Mouse (Mus musculus): ENCODE results near the gene Atxn7l1. TPM values are rescaled to one million over a fixed set of nuclear protein-coding genes. Genes with fewer than 3 reads are reported as not detected.

The Atxn7l1 gene
- polyA plus RNA-seq, 1 experiment: 90.6 TPM

GRCm38 (mm10) chr12:33390844-33391560 lies 243.5 kb downstream of the Atxn7l1 start:
- no peaks in the 10 kb centered on the region for H3K4me1 ChIP-seq (ENCODE audit: control insufficient read depth, insufficient read depth, low read length)
- no peak for TF ChIP-seq CTCF (IDR thresholded peaks at IDR 0.05; ENCODE audit: low read depth, low read length)
- TF ChIP-seq POLR2A (IDR thresholded peaks at IDR 0.05; ENCODE audit: borderline replicate concordance, low read depth, low read length): no peak
- H3K4me3 ChIP-seq (ENCODE audit: insufficient read depth, low read length): no peak overlapping the region
- H3K27ac ChIP-seq (ENCODE audit: insufficient read depth, low read depth, low read length): no peak overlapping the region

GRCm38 (mm10) chr12:33394804-33395623 lies 247.5 kb downstream of the Atxn7l1 start, which contains the start of gene Efcab10:
Gene Efcab10 (plus strand): TSS chr12:33394854.
- TF ChIP-seq CTCF (IDR thresholded peaks at IDR 0.05; ENCODE audit: low read depth, low read length): no peak
- no peak for TF ChIP-seq POLR2A (IDR thresholded peaks at IDR 0.05; ENCODE audit: borderline replicate concordance, low read depth, low read length)
- Histone ChIP-seq H3K27ac (ENCODE audit: insufficient read depth, low read depth, low read length) (no peak within 1 kb of the TSS), H3K4me1 (ENCODE audit: control insufficient read depth, insufficient read depth, low read length) (no peaks in the 10 kb centered on the region), H3K4me3 (ENCODE audit: insufficient read depth, low read length) (no peak within 1 kb of the TSS)

GRCm38 (mm10) chr12:33403265-33403693 lies 255.8 kb downstream of the Atxn7l1 start:
- no peak overlapping the region for H3K4me3 ChIP-seq (ENCODE audit: insufficient read depth, low read length)
- no peaks in the 10 kb centered on the region; the same call in 1 of the 2 replicates for H3K4me1 ChIP-seq (ENCODE audit: control insufficient read depth, insufficient read depth, low read length)
- TF ChIP-seq POLR2A (IDR thresholded peaks at IDR 0.05; ENCODE audit: borderline replicate concordance, low read depth, low read length) (no peak), CTCF (IDR thresholded peaks at IDR 0.05; ENCODE audit: low read depth, low read length) (no peak)
- peak overlapping the region; percentile 53; the same call in 1 of the 2 replicates for H3K27ac ChIP-seq (ENCODE audit: insufficient read depth, low read depth, low read length)

GRCm38 (mm10) chr12:33404996-33405395 lies 257.5 kb downstream of the Atxn7l1 start:
- Histone ChIP-seq H3K4me1 (ENCODE audit: control insufficient read depth, insufficient read depth, low read length) (no peaks in the 10 kb centered on the region; the same call in 1 of the 2 replicates), H3K27ac (ENCODE audit: insufficient read depth, low read depth, low read length) (no peak overlapping the region), H3K4me3 (ENCODE audit: insufficient read depth, low read length) (no peak overlapping the region)
- TF ChIP-seq POLR2A (IDR thresholded peaks at IDR 0.05; ENCODE audit: borderline replicate concordance, low read depth, low read length) (no peak), CTCF (IDR thresholded peaks at IDR 0.05; ENCODE audit: low read depth, low read length) (no peak)

GRCm38 (mm10) chr12:33405398-33406026 lies 258.0 kb downstream of the Atxn7l1 start:
- no peaks in the 10 kb centered on the region; the same call in 1 of the 2 replicates for H3K4me1 ChIP-seq (ENCODE audit: control insufficient read depth, insufficient read depth, low read length)
- TF ChIP-seq CTCF (IDR thresholded peaks at IDR 0.05; ENCODE audit: low read depth, low read length) (no peak), POLR2A (IDR thresholded peaks at IDR 0.05; ENCODE audit: borderline replicate concordance, low read depth, low read length) (no peak)
- no peak overlapping the region for H3K27ac ChIP-seq (ENCODE audit: insufficient read depth, low read depth, low read length)
- no peak overlapping the region for H3K4me3 ChIP-seq (ENCODE audit: insufficient read depth, low read length)

GRCm38 (mm10) chr12:33411580-33412151 lies 264.2 kb downstream of the Atxn7l1 start:
- H3K4me1 ChIP-seq (ENCODE audit: control insufficient read depth, insufficient read depth, low read length): no peaks in the 10 kb centered on the region
- no peak overlapping the region for H3K27ac ChIP-seq (ENCODE audit: insufficient read depth, low read depth, low read length)
- TF ChIP-seq POLR2A (IDR thresholded peaks at IDR 0.05; ENCODE audit: borderline replicate concordance, low read depth, low read length) (no peak), CTCF (IDR thresholded peaks at IDR 0.05; ENCODE audit: low read depth, low read length) (no peak)
- H3K4me3 ChIP-seq (ENCODE audit: insufficient read depth, low read length): no peak overlapping the region

Other genes starting within 250 kb of the Atxn7l1 start
- 117 and 125 TPM in 2 replicates for gene Sypl, start 193.8 kb upstream of the Atxn7l1 start, polyA plus RNA-seq (2012; ENCODE audit: insufficient read depth, insufficient read length, missing spikeins)
- 0.19 and 0.27 TPM in 2 replicates for gene Cdhr3, start 54.8 kb upstream of the Atxn7l1 start, polyA plus RNA-seq (2012; ENCODE audit: insufficient read depth, insufficient read length, missing spikeins)
- not detected in 2 replicates for gene Efcab10, start 247.2 kb downstream of the Atxn7l1 start, polyA plus RNA-seq (2012; ENCODE audit: insufficient read depth, insufficient read length, missing spikeins)

Measured in bone marrow macrophage, adult 2 months (primary cell).